Mouse (Mus musculus) T-helper 17 cell (primary cell): Measurements from ENCODE around the gene Mdfic.

ENCODE experiments used
- in situ Hi-C, 2 experiments: fragments of 300-600 bp; cut with MboI, MseI; formaldehyde crosslinking; loops; 1 replicate in 1 of 2; 2 replicates in 1 of 2; pipeline ENCODE4 v1.15.1; 2025; ENCODE audit warnings: high pct_unique_total_duplicates in 2 of 2

Mdfic gene

DNA sequence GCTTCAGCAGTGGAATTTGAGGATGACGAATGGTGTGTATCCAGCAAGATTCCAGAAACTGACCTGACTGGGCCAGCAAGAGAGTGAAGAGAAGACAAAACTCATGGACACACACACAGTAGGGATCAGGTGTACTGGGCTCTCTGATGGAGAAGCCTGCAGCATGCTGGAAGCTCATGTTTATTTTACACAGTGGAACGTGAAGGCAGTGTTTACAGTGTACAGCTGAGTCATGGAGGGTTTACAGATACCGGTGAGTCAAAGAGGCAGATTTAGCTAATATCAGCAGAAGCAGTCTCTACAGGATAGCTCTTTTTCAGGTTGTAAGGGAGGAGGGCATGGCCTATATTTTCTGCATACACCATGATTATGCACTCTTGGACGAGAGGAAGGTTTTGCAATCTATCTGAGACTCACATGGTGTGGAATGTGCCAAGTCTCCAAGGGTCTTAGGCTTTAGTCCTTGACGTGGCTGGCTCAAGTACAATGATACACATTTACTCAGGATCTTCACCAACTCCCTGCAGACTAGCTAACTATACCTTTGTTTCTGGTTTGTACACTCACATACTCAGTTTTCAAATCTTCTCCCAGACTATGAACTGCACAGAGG, 18.0 kb downstream of the Mdfic start:
- in situ Hi-C loops, result no loop called here

DNA sequence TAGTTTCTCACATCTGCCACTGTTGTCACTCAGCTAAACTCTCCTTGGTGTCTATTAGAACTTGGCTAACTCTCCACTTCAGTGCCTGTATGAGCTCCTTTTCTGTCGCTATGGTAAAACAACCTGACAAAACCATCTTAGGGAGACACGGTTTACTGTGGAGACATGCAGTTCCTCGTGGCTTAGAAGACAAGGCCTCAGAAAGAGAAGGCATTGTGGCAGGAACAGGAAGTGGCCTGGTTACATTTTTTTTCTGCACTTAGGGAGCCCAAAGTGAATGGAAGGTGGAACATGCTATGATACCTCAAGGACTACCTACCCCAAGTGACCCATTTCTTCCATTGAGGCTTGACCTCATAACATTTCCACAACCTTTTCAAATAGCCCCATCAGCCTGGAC, 18.7 kb downstream of the Mdfic start:
- in situ Hi-C loops, result no loop called here

DNA sequence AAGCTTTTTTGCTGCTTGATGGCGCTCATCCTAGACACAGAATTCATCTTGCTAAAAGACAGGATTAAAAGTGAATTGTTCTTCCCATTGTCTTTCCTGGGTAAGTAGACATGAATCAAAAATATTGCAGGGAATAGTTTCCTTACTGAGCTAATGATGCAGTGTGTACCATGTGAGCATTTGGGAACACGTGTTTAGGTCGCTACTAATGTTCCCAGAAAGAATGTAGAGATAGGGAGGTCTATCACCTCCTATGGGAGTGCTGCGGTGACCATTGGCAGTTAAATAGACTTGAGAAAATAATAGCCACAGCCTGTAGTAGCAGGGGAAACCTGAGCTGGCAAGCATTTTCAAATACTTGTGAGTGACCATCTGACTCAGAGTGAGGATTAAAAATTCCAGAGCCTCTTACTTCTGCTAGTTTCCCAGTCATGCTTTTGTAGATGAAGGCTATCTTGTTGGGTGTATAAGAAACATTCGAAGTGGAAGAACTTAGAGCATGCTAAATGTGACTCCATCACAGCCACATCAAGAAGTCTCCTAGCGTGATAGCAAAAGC, 22.2 kb downstream of the Mdfic start:
- in situ Hi-C loops, result no loop called here

DNA sequence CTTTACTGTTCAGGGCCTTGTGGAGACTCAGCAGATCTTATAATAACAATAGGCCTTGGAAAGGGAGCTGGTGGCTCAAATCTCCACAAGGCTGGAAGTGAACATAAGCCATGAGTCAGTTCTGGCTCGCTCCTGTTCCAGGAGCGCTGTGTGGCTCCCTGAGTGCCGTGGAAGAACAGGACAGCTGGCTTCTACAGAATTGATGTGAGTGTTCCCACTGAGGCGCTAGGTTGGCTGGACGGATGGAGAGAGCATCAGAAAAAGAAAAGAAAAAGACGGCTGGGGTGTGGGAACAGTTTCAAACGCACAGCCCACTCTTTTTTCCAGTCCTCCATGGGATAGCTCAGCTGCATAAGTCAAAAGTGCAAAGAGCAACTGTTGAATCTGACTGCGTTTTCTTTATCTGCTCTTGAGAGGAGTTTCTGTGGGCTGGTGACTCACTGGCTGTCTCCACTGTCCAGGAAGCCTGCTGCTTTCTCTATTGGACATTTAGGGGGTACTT, 22.9 kb downstream of the Mdfic start:
- in situ Hi-C loops, result no loop called here

DNA sequence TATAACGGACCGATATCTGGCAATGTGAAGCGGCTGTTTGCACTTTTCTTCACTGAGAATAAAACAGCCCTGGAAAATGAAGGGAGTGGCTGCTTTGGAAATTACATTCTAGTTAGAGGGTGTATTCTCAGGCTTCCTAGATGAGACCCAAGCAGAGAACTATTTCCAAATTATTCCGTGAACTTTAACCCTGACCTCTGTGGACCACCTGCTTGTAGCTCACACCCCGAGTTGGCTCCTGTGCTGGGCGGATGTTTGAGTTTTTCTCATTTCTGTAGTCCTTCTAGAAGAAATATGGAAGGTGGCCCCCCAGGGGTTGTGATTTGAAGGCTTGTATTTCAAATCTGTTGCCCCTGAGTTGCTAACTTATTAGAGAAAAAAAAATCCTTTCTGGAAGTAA, 23.3 kb downstream of the Mdfic start:
- in situ Hi-C loops, result no loop called here

DNA sequence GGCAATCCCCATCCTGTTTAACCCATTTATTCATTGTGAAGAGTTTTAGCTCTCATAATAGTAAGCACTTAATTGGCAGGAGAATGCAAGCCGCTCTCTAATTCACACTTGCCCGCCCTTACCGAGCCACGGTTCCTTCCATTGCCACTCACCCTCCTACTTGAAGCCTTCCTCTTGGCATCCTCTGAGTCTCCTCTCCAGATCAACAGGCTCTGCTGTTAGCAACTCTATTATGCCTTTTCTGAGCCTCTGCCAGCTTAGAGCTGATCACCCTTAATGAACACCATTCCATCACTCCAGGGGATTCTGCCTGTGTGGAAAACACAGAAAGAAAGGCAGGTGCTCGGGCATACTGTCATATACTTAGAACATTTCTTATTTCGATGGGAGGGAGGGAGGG, 24.9 kb downstream of the Mdfic start:
- in situ Hi-C loops, result no loop called here

DNA sequence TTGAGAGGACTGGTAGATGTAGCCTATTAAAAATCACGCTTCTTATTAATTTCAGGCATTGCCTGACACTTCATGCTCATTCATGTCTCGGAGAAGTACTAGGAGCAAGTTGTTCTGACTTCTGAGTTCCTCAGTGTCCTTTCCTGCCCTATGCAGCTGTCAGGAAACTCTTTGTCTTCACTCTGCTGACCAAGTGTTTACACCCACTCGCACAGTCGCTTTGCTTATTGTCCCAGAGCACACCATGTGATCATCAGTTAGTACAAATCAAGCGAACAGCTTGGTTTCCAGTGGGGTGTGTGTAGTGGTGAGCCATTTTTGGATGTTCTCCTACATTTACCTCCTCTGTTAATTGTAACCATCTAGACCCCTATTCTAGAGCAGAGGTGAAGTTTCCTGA, 25.4 kb downstream of the Mdfic start:
- in situ Hi-C loops, result no loop called here

DNA sequence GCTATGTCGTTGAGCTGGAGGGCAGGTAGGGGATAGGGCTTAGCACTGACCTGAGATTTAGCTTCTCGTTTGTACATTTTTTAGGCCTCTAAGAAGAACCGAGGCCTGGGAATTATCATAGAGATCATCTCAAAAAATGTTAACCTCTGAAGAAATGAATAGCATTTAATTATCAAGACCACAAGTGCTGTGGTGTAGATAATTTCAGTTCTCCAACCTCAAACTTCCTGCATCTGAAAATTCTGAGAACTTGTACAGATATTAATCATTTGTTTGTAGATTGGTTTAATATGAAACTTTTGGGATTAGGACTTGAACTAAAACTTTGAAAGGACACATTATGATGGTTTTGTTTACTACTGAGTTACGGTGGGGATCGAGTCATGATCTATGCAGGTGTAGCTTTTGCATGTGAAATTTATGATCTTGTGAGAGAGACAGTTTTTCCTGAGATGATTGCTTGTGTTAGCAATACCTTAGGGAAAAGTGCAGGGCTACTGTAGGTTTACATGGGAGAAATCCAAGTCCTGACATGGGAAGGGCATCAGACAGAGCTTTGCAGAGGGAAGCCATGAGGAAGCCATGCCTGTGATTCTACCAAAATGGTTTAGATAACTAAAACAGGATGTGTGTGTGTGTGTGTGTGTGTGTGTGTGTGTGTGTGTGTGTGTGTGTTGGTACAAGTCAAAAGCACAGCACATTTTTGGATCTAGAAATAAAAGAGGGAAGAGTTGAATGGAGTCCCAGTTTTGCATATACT, 27.1 kb downstream of the Mdfic start:
- in situ Hi-C loops, result no loop called here

DNA sequence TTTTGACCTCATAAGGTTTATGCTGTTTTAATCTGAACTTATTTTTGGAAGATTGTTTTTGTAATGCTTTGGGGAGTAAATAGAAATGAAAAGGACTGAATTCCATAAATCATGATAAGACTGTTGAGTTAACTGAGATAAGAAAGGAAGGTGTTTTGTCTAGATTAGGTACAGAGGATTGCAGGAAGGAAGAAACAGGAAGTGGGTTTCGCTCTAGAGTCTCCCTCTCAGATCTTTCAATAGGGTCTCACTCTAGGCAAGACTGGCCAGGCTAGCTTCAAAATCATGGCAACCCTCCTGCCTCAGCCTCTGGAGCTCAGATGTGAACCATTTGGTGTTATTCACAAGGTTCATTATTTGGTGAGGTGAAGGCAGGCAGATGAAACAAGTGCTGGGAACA, 27.8 kb downstream of the Mdfic start:
- in situ Hi-C loops, result no loop called here

DNA sequence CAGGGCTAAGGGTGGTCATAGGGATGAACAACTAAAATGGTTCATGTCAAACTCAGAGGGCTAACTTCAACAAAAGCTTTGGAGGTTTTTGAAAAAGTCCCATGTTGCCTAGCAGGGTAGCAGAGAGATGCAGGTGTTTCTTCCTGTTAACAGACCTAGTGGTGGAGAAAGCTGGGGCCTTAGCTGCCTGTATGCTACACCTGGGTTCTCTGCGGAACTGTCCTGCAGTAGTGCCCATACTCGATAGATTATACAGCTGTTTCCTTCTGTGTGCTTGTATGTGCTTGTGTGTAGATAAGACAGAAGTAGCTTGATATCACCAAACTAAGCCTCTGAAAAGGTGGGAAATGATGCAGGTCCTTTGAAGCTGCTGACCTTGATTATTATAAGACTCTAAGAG, 28.5 kb downstream of the Mdfic start:
- in situ Hi-C loops, result no loop called here

DNA sequence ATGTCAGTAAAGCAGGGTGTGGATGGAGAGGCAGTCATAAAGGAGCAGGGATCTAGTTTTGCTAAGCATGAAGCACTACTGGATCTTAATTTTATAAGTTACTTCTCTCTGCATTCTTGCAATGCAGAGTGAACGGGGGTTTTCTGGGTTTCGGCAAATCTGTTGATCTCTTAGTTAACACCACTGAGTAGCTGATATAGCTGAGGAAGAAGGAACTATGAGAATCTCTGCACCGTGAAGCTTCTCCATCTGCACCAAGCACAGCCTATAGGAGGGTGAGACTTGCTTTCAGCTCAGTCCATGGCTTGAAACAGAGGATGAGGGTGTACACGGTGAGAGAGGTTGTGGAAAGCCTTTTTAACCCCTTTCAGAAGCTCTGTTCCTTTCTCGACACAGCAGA, 29.6 kb downstream of the Mdfic start:
- in situ Hi-C loops, result no loop called here

DNA sequence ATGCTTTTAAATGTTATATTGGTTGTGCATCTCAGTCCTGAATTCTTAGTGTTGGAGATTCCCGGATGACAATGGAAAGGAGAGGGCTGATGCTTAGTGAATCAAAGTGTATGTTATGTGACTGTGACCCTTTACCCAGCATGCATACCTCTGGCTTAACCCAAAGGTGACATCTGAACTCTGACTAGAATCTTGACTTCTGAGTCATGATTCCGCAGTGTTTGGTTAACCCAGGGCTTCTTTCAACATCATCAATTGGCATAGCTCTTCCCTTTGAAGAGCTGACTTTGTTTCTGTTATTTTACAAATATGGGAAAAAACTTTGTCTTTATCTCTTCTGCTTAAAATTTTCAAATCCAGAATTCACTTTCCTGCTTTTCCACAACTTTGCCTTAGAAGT, 30.9 kb downstream of the Mdfic start:
- in situ Hi-C loops, result no loop called here

DNA sequence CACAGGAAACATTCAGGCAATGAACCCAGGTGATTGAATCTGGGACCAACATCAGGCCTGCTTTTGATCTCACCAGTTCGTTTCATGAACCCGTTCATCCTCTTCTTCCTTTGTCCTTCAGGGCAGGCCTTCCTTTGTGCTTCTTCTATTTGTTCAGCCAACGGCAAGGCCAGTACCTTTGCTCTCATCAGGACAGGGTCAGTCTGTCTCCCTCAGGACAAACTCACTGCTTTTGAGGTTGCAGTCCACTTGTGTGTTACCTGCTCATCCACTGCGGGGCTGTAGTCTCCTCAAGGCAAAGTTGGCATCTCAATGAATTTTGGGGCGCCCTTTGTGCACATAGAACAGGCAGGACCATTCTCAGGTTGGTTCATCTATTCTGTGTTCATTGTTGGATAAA, 31.7 kb downstream of the Mdfic start:
- in situ Hi-C loops, result no loop called here

DNA sequence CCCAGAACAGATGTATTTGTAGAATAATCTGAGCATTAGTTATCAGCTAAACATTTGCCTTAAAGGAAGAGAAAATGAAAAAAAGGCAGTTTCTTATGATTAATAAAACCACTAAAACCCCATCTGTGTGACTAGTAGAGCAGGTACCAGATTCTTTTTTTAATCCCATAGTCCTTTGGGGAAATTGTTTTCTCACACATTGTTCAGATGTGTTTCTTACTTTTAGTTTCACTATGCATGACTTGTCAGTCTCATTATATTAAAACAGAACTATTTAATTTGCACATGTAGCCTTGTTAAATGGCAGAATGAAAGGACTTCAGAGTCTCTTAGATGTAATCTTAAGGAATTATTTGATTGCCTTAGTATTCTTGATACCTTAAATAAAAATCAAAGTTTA, 32.7 kb downstream of the Mdfic start:
- in situ Hi-C loops, result no loop called here

DNA sequence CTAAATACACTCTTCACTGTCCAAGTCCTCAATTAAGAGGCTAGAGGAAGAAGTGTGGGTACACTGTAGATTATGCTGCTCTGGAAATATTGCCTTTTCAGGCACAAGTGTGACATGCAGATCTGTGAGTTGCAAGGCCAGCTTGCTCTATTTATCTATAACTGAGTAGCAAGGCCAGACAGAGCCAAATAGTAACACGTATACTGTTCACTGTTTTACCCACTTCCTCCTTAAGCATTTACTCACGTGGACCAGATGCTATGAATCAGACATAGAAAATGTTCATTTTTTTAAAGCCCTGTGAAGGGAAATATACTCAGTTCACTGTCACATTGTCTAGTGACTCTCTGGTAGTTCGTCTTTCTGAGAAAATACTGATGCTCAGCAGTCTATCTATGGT, 37.9 kb downstream of the Mdfic start:
- in situ Hi-C loops, result no loop called here

DNA sequence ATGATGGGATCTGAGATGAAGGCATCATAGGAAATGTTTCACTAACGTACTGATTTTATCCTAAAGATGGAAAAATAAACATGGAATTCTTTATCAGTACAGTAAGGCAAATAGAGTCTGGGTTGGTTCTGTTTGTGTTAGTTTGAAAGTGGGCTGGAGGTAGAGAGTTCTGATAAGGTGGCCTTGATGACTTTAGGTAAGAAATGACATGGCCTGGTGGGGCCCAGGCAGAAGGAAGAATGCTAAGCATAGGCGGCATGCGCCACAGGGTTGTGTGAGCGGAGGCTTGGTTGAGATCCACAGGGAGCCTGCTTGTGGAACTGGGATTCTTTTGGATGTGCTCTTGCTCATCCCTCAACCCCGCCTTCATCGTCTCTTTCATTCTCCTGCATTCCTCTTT, 40.3 kb downstream of the Mdfic start:
- in situ Hi-C loops, result no loop called here

DNA sequence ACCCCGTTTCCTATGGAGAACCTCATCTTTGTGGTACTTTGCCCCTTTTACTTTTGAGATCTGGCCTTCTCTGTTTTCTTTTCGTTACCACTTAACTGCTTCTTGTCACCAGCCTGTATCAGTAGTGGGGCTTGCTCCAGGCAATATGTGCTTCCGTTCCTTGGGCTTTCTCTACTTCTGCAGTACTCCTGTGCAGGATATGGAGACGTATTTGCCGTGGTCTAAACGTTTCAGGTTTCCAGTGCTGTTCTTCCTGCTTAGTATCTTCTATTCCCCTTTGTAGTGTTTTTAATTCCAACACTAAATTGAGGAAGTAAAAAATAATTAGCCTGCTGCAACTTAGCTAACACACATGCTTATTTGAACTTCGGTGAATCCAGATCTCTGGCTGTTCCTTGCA, 43.6 kb downstream of the Mdfic start:
- in situ Hi-C loops, result no loop called here

DNA sequence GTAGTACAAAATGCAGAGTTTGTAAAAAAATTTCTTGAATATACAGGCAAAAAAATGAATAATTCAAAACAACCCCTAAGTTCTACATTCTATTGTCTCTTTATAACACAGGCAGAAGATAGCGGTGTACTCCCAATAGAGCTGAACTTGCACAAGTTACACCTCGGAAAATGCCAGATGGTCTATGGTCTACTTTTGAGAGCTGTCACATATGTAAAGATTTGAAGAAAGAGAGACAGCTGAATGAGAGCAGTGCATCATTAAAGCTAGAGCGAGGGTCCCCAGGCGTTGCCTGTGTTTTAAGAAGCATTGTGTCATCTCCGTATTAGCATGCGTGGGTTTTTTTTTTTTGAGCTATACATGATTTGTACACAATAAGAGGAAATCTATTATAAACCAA, 47.0 kb downstream of the Mdfic start:
- in situ Hi-C loops, result no loop called here

DNA sequence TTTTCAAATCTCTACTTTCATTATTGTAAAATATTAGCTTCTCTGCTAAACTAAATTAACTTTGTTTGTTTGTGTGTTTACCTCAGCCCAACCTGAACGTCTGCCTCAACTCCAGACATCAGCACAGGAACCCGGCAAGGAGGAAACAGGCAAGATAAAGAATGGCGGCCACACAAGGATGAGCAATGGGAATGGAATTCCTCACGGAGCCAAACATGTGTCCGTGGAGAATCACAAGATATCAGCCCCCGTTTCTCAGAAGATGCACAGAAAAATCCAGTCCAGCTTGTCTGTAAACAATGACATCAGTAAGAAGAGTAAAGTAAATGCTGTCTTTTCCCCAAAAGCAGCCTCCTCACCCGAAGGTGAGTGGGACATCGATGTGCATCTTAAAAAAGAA, 49.7 kb downstream of the Mdfic start:
- in situ Hi-C loops, result no loop called here

DNA sequence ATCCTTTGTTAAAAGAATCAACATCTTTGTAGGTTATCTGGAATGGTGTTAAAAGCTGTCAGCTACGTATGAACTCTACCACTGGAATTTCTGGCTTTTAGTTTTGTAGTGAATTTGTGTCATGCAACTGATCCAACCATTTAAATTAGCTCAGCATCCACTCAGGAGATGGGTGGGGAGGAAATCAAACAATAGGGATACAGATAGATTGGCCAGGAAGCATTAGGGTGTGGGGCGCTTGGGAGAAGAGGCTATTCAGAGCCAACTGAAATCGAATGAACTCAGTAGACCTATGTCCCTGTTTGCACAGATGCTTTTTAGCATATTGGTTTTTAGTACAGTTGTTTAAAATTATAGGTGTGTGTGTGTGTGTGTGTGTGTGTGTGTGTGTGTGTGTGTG, 56.6 kb downstream of the Mdfic start:
- in situ Hi-C loops, result no loop called here

DNA sequence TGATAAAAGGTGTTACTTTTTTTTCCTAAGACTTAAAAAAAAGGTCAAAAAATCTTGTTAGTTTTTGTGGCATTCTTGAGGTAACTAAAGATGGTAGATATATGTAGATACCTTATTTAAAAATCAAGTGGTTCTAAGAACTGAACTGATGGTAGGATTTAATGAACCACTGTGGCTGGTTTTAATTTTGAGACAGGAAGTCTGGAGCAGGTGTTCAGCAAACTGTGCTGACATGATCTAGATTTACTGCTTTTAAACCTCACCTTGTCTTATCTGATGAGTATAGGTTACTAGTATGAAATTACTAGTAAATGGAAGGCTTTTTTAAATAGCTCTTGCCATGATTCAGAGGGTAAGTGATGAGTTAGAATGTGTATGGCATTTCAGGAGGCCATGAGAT, 59.7 kb downstream of the Mdfic start:
- in situ Hi-C loops, result no loop called here

DNA sequence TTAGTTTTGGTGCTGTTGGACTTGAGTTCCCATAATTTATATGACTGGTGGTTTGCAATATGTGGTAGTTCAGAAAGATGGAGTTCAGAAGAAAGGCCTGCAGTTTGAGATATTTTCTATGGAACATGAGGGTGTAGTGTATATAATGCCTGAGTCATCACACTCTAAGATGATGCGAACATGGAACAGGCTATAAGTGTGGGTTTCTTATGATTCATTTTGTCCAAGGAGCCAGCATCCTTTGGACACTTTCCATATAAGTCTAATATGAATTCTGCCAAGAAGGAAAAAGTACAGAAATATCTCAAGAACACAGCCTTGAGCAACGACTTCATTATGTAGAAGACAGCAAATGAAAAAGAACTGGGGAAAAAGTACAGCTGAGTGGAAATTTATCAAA, 60.2 kb downstream of the Mdfic start:
- in situ Hi-C loops, result no loop called here
